Mouse (Mus musculus): Measurements from ENCODE around the gene Anxa6. TPM values are rescaled to one million over a fixed set of nuclear protein-coding genes. Genes with fewer than 3 reads are reported as not detected.
A peak's percentile ranks its signal among the peaks of the same experiment; 100 is the strongest.

Anxa6 gene
- total and polyA plus RNA-seq, 3 experiments: 136 to 213 (median 205) TPM

DNA sequence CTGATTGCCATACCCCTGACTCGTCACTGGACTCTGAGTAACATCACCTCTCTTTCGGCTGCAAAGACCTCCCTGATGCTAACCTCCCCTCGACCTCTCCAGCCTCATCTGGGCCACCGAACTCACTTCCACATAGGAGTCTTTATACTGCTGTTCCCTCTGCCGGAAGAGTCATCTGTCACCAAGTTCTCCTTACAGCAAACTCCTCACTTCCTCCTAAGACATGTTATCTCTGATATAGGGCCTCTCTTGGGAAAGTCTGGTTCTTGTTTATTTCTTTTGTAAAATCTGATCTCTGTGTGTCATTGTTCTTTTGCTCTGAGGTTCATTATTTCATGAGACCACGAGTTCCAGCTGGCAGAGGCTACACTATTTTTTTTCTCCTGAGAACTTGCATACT, 25.0 kb downstream of the Anxa6 start:
- H3K4me3 ChIP-seq: no peak overlapping the region
- H3K79me2 ChIP-seq (replicated peaks; ENCODE audit: control insufficient read depth, insufficient read depth, low read length): no peaks in the 10 kb centered on the region
- H3K4me1 ChIP-seq (ENCODE audit: control insufficient read depth, insufficient read depth, low read length): no peaks in the 10 kb centered on the region; the same call in 1 of the 2 replicates
- no peaks in the 10 kb centered on the region for H3K27me3 ChIP-seq (ENCODE audit: control insufficient read depth, insufficient read depth, low read length)
- WGBS: 36% methylated on average over 6 of the region's 6 CpGs
- H3K36me3 ChIP-seq (ENCODE audit: control insufficient read depth, insufficient read depth, low read length): peaks cover 2% of the 10 kb centered on the region; the same call in 1 of the 2 replicates
- no peak overlapping the region for H3K9ac ChIP-seq (ENCODE audit: low read depth, low read length)
- intact Hi-C loops (cut with DNase I): no loop called here
- no peak overlapping the region for H3K27ac ChIP-seq
- no peak for DNase-seq
- TF ChIP-seq POLR2A (IDR thresholded peaks at IDR 0.05; ENCODE audit: insufficient read depth, low read depth, low read length) (no peak), EP300 (IDR thresholded peaks at IDR 0.05; ENCODE audit: insufficient read depth, low read depth, low read length) (no peak)

DNA sequence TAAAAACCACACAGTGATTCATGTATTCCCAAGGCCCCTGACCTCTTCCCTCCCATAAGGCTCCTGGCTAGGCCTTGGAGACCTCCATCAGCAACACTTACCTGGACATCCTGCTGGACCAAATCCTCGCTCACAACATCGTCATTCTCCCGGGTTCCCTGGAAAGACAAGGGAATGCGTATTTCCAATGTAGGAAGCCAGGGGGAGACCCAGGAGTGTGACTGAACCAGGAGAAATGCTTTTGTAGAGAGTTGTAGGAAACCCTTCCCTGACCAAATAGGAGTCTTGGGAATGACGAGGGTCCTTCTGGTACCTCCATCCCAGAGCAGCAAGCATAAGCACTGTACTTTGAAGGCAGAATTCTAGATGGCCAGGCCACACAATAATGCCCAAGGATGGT, 27.6 kb downstream of the Anxa6 start:
- Histone ChIP-seq H3K79me2 (replicated peaks; ENCODE audit: control insufficient read depth, insufficient read depth, low read length) (no peaks in the 10 kb centered on the region), H3K27ac (no peak overlapping the region; the same call in 1 of the 2 replicates), H3K4me3 (no peak overlapping the region), H3K4me1 (ENCODE audit: control insufficient read depth, insufficient read depth, low read length) (no peaks in the 10 kb centered on the region; the same call in 1 of the 2 replicates), H3K36me3 (ENCODE audit: control insufficient read depth, insufficient read depth, low read length) (no peaks in the 10 kb centered on the region), H3K27me3 (ENCODE audit: control insufficient read depth, insufficient read depth, low read length) (no peaks in the 10 kb centered on the region), H3K9ac (ENCODE audit: low read depth, low read length) (no peak overlapping the region)
- 80% methylated on average over 5 of the region's 5 CpGs for WGBS
- TF ChIP-seq POLR2A (IDR thresholded peaks at IDR 0.05; ENCODE audit: insufficient read depth, low read depth, low read length) (no peak), CTCF (IDR thresholded peaks at IDR 0.05) (no peak), EP300 (IDR thresholded peaks at IDR 0.05; ENCODE audit: insufficient read depth, low read depth, low read length) (no peak)
- no peak for DNase-seq
- intact Hi-C loops (cut with DNase I): no loop called here

DNA sequence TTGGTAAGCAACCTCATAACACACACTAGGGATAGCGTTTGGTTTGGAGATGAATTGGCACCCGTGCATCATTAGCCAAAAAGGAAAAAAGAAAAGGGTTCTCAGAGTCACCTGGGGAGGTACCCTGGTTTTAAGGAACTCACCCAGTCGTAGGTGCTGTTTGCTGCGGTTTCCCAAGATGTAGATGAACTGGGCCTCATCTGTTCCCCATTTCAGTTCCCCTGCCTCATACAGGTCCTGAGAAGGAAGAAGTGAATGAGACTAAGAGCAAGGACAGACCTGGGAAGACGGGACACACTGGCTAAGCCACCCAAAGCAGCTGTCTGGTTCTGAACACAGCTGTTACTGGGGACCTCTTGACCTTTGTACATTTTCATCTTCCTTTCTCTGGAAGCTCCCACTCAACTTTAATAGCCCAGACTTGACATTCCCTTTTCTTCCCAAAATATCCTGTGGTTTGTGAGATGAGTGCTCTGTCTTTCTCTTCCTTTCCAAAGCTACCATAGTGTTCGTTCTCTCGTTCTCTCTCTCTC, 28.2 kb downstream of the Anxa6 start:
- TF ChIP-seq POLR2A (IDR thresholded peaks at IDR 0.05; ENCODE audit: insufficient read depth, low read depth, low read length) (no peak), EP300 (IDR thresholded peaks at IDR 0.05; ENCODE audit: insufficient read depth, low read depth, low read length) (no peak), CTCF (IDR thresholded peaks at IDR 0.05) (no peak)
- no peak overlapping the region for H3K4me3 ChIP-seq
- intact Hi-C loops (cut with DNase I): no loop called here
- no peaks in the 10 kb centered on the region for H3K79me2 ChIP-seq (replicated peaks; ENCODE audit: control insufficient read depth, insufficient read depth, low read length)
- H3K4me1 ChIP-seq (ENCODE audit: control insufficient read depth, insufficient read depth, low read length): no peaks in the 10 kb centered on the region; the same call in 1 of the 2 replicates
- 85% methylated on average over 7 of the region's 7 CpGs for WGBS
- no peaks in the 10 kb centered on the region for H3K27me3 ChIP-seq (ENCODE audit: control insufficient read depth, insufficient read depth, low read length)
- no peak overlapping the region for H3K27ac ChIP-seq
- H3K36me3 ChIP-seq (ENCODE audit: control insufficient read depth, insufficient read depth, low read length): no peaks in the 10 kb centered on the region
- no peak for DNase-seq
- H3K9ac ChIP-seq (ENCODE audit: low read depth, low read length): no peak overlapping the region

DNA sequence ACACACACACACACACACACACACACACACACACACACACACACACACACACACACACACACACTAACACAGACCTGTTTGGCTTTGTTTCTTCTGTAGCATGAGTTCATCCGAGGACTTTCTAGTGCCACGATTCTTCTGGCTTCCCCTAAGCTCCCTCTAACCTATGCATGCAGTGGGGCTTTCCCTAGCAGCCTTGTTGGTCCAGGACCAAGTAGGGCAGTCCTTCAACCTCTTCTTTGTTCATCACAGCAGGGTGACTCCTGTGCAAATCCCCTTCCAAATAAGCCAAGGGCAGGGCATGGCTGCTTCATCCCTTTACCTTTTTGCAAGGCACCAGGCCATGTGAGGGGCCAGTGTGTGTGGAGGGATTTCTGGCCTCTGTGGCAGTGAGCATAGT, 34.5 kb downstream of the Anxa6 start:
- Histone ChIP-seq H3K4me1 (ENCODE audit: control insufficient read depth, insufficient read depth, low read length) (peaks cover 2% of the 10 kb centered on the region), H3K4me3 (no peak overlapping the region), H3K9ac (ENCODE audit: low read depth, low read length) (no peak overlapping the region), H3K36me3 (ENCODE audit: control insufficient read depth, insufficient read depth, low read length) (no peaks in the 10 kb centered on the region), H3K27ac (no peak overlapping the region), H3K27me3 (ENCODE audit: control insufficient read depth, insufficient read depth, low read length) (no peaks in the 10 kb centered on the region), H3K79me2 (replicated peaks; ENCODE audit: control insufficient read depth, insufficient read depth, low read length) (no peaks in the 10 kb centered on the region)
- intact Hi-C loops (cut with DNase I): loop anchor here (1.0 to 2.0 kb wide), 2 partner anchors 41 to 88 kb away; no protein-coding TSS in a partner anchor
- DNase-seq: no peak
- TF ChIP-seq POLR2A (IDR thresholded peaks at IDR 0.05; ENCODE audit: insufficient read depth, low read depth, low read length): no peak
- TF ChIP-seq CTCF (IDR thresholded peaks at IDR 0.05): no peak
- TF ChIP-seq EP300 (IDR thresholded peaks at IDR 0.05; ENCODE audit: insufficient read depth, low read depth, low read length): no peak
- 7% methylated on average over 2 of the region's 2 CpGs for WGBS

DNA sequence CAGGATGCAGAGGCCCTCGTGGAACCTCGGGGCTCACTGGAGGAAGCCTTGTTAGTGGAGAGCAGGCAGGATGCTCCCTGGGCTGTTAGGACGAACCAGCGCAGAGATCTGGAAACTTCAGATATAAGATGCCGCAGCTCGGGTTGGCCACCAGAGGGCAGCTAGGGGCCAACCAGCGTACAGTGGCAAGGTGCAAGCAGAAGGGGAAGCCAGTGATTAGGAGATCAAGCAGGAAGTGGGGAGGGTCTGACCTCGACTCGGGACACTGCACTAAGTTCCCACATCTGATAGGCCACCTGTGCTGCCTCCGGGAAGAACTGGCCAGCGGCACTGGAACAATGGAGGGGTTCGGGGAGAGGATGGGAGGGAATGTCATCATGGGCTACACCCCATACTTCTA, 35.0 kb downstream of the Anxa6 start:
- TF ChIP-seq EP300 (IDR thresholded peaks at IDR 0.05; ENCODE audit: insufficient read depth, low read depth, low read length): peak; percentile 78; the same call in 1 of the 2 replicates
- TF ChIP-seq CTCF (IDR thresholded peaks at IDR 0.05): peak; percentile 95
- TF ChIP-seq POLR2A (IDR thresholded peaks at IDR 0.05; ENCODE audit: insufficient read depth, low read depth, low read length): no peak
- Histone ChIP-seq H3K9ac (ENCODE audit: low read depth, low read length) (no peak overlapping the region), H3K4me3 (no peak overlapping the region), H3K79me2 (replicated peaks; ENCODE audit: control insufficient read depth, insufficient read depth, low read length) (no peaks in the 10 kb centered on the region), H3K27me3 (ENCODE audit: control insufficient read depth, insufficient read depth, low read length) (no peaks in the 10 kb centered on the region), H3K27ac (no peak overlapping the region), H3K36me3 (ENCODE audit: control insufficient read depth, insufficient read depth, low read length) (no peaks in the 10 kb centered on the region), H3K4me1 (ENCODE audit: control insufficient read depth, insufficient read depth, low read length) (peaks cover 2% of the 10 kb centered on the region)
- DNase-seq: peak; percentile 69 to 72
- intact Hi-C loops (cut with DNase I): loop anchor here (1.0 to 2.0 kb wide), 2 partner anchors 41 to 89 kb away; no protein-coding TSS in a partner anchor
- WGBS: 7% methylated on average over 12 of the region's 12 CpGs

DNA sequence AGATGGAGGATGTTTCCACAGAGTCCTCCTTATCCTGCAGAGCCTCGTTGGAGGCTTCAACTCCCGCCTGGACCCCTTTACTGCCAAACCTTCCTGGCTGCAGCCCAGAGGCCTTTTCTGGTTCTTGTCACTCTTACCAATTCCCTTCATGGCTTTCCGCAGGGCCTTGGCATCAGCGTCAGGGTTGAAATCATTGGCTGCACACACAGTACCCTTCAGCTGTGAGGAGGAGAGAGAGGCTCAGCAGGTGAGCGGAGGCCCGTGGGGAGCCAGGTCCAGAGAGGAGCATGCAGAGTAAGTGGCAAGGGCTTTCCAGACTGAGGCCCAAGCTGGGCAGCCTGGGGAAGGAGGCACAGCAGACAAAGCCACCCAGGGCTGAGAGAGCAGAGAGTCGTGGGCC, 37.1 kb downstream of the Anxa6 start:
- TF ChIP-seq POLR2A (IDR thresholded peaks at IDR 0.05; ENCODE audit: insufficient read depth, low read depth, low read length) (no peak), CTCF (IDR thresholded peaks at IDR 0.05) (no peak), EP300 (IDR thresholded peaks at IDR 0.05; ENCODE audit: insufficient read depth, low read depth, low read length) (no peak)
- H3K79me2 ChIP-seq (replicated peaks; ENCODE audit: control insufficient read depth, insufficient read depth, low read length): no peaks in the 10 kb centered on the region
- no peaks in the 10 kb centered on the region for H3K36me3 ChIP-seq (ENCODE audit: control insufficient read depth, insufficient read depth, low read length)
- no peaks in the 10 kb centered on the region for H3K27me3 ChIP-seq (ENCODE audit: control insufficient read depth, insufficient read depth, low read length)
- intact Hi-C loops (cut with DNase I): no loop called here
- peaks cover 2% of the 10 kb centered on the region for H3K4me1 ChIP-seq (ENCODE audit: control insufficient read depth, insufficient read depth, low read length)
- no peak overlapping the region for H3K4me3 ChIP-seq
- no peak for DNase-seq
- no peak overlapping the region for H3K9ac ChIP-seq (ENCODE audit: low read depth, low read length)
- H3K27ac ChIP-seq: no peak overlapping the region
- WGBS: 59% methylated on average over 7 of the region's 7 CpGs

Measured in heart, adult 2 months (tissue).